Mouse (Mus musculus) heart, postnatal 14 days (tissue): ENCODE measurements at regions not wholly inside any gene's neighbourhood (a gene's known extent, or its start where the extent isn't known, plus 50 kb on each side); places are given as distances from the start of the nearest gene placed in this dataset.

ENCODE experiments used
- DNase-seq, 2 experiments: peaks; one replicate each; pipeline ENCODE4 v3.0.0; 2021 to 2022
- intact Hi-C: fragments of 180-260 bp; cut with DNase I; formaldehyde crosslinking; loops from one replicate; pipeline ENCODE4 v1.15.1; 2025

DNA sequence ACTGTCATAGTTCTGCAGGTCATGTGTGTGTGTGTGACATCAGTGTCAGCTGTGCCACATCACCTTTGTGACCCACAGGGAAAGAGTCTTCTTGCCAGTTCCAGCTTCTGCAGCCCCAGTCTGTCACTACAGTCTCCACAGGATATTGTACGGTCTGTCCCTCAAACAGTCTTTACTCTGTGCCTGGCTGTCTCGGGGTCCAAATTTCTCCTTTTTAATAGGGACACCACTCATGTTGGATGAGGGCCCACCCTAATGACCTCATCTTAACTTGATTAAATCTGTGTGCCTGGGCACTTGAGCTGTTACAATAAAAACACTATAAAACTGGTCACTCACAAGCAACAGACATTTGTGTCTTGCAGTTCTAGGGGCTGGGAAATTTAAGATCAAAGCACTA is 165.1 kb upstream of the Sox9 start:
- intact Hi-C loops, result no loop called here
- DNase-seq, result no peak

DNA sequence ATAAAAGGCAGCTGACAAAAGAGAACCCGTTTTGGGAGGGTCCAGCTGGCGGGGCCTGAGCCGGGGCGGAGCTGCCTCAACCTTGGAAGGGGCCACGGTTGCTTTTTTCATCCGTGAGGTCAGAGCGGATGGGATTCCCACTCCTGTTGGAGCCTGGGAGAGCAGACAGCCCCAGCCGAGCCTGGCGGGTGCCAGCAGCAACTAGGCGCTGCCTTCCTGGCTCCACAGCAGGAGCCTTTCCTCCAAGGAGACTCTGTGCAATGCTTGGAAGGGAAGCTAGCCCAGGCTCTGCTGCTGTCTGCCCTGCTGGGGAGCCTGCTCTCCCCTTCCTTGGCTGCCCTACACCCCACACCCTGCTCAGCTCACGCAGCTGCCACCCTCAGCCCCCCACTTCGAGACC is 161.1 kb upstream of the Sox9 start:
- DNase-seq, result peak; percentile 67
- intact Hi-C loops, result loop anchor here (2.0 kb wide), 1 partner anchor 44 kb away; no protein-coding TSS in a partner anchor

DNA sequence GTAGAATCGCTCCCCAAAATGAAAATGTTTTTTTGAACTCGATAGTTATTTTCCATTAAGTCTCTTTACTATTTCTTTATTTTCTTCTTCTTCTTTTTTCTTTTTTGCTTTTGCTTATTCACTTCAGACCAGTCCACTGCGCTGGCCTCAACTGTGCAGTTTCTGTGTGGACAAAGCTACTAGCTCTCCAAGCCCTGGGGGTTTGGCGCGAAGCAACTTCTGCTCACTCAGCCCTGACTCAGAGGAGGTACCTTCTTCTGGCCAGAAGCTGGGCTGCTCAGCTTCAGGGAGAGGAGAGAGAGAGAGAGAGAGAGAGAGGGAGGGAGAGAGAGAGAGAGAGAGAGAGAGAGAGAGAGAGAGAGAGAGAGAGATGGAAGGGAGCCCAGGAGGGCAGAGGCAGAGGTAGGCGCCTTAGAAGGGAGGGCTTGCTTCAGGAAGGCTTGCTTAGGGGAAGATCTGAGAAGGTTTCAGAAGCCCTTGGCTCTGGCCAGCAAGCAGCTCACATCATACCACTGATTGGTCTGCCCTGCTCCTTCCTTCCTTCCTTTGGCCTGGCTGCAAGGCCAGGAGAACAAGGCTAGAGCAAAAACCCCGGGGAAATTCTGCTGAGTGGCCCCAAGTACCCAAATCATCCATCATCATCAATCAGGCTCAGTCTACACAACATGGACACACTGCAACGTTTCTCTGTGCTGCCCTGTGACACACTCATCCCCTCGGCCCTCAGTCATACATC is 160.5 kb upstream of the Sox9 start:
- intact Hi-C loops, result loop anchor here (2.0 kb wide), 1 partner anchor 43 kb away; no protein-coding TSS in a partner anchor
- peak in 1 of 2 experiments; percentile 21 for DNase-seq

DNA sequence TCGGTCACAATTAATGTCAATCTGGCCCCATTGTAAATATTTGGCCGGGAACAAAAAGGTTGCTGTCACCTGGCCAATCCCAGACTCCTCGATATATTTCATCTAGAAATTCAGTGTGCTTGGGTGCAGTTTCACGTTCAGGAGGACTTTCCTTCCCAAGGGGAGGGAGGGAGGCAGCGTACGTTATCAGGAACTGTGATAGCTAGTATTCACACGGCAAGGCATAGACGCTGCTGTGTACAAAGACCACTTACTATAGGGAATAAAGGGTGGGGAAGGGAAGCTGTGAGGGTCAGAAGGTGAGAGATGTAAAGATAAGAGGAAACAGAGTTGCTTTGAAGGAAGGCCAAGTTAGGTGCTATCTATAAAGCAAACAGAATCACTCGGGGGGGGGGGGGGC is 132.7 kb upstream of the Sox9 start:
- no peak for DNase-seq
- intact Hi-C loops, result no loop called here

DNA sequence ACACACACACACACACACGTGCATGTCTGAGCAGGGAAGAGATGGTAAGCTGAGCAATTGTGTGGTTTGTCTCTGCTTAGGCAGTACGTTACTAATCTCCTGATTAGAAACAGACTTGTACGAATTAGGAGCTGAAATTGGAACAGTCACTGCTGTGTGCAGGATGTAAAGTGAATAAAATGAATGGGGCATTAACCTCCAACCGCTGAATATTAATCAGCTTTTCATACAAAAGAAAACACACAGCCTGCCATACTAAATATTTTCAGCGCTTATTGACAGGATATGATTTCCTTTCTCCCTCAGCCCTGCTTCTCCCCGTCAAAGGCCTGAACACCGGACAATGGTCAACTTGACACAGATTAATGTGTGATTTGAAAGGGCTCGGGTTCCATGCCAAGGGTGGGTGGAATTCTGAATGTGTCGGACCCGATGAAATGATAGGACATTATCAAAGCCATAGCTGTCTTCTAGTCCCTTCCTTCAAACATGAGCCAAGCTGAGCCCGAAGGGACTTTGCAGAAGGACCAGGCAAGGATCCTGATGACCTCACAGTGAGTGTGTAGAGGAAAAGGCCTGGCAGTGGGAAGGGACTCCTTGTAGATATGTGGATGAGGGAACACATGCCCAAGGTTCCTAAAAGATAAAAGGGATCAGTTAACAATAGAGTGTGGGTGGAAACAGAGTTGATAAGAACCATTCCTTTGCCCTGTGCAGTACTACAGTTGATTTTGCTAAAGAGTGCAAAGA is 124.4 kb upstream of the Sox9 start:
- DNase-seq, result no peak
- intact Hi-C loops, result no loop called here

DNA sequence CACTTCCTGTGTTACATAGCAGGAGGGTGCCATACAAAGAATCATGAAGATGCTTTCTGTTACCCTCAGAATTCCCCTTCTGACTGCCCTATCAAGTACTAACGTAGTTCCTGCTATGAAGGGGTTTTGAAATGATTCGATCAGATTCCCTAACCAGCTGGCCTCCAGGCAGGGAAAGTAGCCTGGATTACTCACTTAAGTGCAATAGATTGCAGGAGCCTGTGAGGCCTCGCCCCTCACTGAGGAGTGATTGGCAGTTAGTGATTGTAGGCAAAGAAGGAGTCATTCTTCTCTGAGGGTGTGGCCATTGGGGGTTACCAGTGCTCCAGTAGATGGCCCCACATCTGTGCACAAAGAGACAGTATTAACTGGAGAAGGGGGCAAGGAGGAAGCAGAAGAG is 122.1 kb upstream of the Sox9 start:
- intact Hi-C loops, result no loop called here
- no peak for DNase-seq

DNA sequence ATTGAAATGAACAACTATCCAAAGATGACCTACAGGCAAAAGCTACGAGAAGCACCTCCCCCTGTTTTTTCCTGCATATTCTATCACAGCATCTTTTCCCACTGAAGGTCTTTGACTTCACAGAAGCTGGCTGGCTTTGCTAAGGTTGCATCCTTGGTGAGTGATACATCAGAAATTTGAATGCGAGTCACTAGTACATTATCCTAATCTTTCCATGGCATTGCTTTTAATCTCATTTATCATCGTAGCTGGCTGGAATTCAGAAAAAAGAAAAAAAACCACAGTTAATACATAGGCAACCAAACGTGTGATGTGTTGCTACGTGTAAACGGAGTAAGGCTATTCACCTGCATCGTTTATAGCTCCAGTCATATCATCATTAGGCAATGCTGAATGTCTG is 120.6 kb upstream of the Sox9 start:
- intact Hi-C loops, result no loop called here
- DNase-seq, result no peak

DNA sequence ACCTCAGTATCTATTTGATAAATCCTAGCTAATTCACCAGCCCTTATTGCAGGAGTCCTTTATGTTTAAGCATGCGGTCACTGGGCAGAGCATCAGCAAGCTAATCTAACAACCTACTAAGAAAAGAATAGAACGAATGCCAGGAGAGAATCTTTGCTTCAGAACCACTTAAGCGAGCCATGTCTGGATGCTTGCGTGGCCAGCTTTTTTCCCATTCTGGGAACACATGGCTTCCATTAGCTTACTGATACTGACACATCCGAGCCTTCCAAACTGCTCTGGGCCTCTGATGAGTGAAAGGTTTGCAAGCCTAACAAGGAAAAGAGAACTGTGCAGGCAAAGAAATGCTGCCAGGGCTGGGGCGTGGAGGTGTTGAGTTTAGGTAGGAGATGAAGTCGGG is 114.7 kb upstream of the Sox9 start:
- intact Hi-C loops, result no loop called here
- no peak for DNase-seq

DNA sequence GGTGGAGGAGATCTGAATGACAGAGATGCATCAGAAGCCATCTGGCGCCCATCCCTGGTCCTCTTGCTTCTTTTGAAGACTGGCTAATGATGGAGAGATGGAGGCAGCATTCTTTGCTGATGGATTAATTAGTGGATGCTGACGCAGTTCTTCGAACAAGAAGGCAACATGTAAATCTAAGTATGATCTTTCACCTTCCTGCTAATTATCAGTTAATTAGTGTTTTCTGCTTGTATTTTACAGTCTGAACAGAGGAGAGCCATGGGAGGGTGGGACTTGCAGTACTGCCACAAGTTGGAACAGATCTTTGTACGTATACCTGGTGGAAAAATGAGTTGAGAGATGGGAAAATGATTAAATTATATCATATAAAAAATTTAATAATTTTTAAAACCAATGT is 109.9 kb upstream of the Sox9 start:
- DNase-seq, result no peak
- intact Hi-C loops, result no loop called here

DNA sequence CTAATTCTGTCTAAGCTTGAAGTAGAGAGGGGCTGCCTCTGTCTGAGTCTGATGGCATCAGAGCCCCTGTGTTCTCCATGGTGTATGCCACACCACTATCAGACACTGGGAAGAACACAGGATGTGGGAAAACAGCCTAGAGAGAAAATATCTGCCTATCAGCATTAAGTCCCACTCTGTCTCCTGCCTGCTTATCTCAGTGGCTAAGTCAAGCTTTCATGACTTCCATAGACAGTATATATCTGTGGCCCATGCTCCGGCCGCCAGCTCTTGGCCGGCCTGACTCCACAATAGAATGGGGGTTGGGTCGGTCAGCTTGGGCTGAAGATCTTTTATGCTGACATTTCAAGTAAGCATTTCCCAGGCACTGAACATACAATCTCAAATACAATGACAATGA is 92.0 kb upstream of the Sox9 start:
- intact Hi-C loops, result no loop called here
- no peak for DNase-seq

DNA sequence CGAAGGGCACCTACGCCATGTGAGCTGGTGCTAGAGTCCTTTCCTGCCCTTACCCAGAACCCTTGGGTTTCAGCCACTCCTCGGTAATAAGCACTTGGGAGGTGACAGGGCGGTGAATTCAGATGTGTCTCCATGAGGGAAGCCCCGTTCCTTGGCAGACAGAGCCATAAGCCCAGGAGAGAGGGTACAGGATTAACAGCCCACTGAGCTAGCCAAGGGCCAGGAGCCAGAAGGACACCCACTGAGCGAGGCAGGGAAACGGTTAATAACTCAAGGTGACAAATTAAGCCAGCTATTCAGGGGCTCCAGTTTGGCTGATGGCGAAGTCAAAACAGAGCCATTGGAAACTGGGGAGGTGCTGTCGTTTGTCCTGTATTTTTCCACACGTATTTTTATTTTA is 75.9 kb upstream of the Sox9 start:
- DNase-seq, result no peak
- intact Hi-C loops, result no loop called here

DNA sequence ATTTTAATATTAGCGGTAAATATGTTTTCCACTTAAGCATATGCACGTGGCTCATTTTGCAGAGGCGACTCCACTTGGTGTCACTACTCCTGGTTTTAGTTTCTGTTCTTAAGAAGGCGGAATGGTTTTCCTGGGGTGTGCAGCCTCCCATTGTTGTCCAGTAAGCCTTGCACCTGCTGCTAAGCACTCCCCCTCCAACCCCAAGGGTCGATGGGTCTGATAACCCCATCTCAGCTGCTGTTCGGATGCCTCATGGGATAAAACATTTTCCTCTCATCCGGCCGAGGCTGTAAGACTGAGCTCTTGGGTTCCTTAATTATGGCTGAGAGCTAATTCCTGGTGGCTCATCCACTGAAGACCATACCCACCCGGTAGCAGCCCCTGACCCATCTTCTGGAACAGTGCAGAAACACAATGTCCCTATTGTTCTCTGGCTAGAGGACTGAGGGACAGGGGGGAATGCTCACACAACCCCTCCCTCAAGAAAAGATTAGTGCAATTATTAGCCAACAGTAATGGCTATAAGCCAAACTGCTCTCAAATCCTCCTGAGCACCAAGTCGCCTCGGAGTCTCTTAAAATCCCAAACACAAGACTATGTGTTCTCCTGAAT is 73.8 kb upstream of the Sox9 start:
- intact Hi-C loops, result no loop called here
- no peak for DNase-seq

DNA sequence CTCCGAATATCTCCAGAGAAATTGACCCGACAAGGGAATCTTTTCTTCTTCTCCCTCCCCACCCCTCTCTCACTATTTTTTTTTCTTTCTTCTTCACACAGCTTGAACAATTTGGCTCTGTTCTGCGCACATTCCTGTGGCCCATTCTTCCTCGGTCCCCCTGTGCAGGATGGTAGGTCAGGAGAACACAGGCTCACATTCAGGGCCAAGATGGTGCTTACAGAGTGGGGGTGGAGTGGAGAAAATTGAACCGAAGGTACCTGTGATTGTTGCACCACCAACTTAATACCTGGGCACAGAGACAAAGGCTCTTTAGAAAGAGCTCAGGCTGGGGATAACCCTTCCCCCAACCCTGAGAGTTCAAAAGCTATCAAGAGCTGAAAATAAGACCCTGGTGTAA is 70.4 kb upstream of the Sox9 start:
- intact Hi-C loops, result loop anchor here (5.0 kb wide), 1 partner anchor 646 kb away; no protein-coding TSS in a partner anchor
- no peak for DNase-seq

DNA sequence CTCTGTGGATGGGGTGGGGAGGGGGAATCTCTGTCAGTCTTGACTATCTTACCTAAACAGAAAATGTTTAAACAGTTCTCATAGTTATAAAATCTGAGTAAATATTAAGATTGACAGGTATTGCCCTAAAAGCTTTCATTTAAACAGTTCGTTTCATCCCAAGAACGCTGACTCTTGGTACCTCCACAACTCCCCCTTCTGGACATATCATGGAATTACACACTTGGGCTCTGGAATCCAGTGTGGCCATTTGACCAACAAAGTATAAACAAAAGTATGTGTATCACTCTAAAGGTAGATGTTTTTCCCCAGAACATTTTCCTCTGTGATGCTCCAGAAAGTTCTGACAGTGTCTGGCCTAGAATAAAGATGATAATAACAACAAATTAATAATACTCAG is 63.5 kb upstream of the Sox9 start:
- no peak for DNase-seq
- intact Hi-C loops, result no loop called here

DNA sequence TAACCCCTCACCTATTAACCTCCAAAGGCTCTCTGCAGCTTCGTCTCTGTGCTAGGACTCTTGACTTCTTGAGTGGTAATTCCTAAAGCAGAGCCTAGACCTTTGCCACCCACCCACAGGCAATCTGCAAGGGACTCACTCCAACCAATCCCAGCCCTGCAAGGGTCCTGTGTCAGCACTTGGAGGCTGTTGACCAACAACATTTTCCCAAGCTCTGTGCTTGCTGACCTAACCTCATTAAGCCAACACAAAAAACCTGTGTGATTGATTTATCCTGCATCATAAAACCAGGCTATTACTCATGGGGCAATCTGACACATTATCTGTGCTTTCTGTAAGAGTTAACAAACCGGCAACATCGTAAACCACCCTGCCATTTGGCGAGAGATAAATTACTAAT is 61.4 kb upstream of the Sox9 start:
- intact Hi-C loops, result no loop called here
- DNase-seq, result no peak

DNA sequence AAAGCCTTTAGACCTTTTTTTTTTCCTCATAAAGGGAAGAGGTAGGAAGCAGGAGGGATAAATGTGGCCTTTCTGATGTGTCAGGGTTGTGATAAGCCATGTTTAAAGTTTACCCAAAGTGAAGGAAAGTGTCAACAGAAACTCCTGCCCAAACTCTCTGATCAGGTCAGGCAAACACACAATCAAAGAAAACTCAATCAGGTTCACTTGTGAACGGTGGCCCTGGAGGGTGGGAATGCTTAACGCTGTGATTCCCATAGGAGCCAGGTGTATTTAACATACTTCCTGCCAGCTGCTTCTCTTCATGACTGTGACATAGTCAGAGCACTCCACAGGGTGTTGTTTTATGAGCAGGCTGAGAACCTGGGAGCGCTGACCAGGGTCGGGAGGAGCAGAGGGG is 59.1 kb upstream of the Sox9 start:
- intact Hi-C loops, result no loop called here
- DNase-seq, result no peak

DNA sequence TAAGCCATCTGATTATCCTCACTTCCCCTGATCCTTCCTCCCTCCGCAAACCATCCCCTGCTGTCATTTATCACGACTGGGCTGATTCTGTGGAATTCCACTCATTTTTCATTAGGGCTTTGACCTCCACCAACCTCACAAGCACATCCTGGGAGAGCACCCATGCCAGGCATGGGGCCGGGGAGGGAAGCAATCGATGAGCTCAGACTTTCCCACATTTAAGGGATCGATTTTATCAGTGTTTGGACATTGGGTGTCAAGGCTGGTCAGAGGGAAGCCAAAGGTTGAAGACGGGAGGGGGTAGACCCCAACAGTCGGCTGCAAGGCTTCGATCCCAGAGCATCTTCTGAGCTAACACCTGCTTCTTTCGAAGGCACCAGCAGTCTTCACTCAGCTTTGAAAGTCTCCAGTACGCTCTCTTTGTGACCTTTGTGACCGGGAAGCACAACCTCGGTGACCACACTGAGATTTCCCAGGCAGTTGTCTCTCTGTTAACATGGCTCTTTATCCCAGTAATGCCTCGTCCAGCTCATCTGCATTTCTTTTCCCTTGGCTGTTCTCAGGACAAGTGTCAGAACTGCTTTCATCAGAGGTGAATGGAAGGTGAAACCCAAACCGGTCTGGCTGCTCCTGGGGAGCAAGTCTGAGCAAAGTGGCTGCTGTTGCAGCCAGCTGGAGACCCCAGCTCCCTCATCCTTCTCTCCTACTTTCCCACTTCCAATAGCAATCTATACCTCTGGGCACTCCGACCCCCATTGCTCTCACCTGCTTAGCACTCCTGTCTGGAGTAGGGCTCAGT is 53.7 kb upstream of the Sox9 start:
- intact Hi-C loops, result no loop called here
- no peak for DNase-seq
